Mouse (Mus musculus): Measurements from ENCODE around the gene Neu3.

Neu3 gene

DNA sequence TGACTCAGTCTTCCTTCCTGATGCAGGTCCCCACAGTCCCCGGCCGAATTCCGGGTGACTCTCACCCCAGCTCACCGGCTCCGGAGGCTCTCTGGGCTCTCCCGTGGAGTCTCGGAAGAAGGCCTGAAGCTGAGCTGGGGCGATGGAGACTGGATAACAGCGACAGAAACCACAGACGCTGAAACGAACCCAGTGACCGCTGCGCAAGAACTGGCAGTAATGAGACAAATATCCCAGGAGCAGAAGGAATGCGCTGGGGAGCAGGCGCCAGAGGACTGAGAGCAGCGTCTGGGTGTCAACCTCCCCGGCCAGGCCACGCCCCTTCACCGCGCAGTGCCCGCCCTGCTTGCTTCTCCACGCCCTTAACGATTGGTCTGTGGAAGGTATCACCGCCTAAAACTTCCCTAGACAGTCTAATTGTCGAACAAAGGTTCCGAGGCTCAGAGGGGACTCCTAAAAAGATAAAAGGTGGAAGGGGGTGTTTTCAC lies at the start of gene Neu3:
TSS of gene Neu3 (minus strand) at position 335 of the 488 bp plus-strand sequence.
- DNase-seq (ENCODE audit: low spot score in 2 of 2) = peak; percentile 71 to 90

DNA sequence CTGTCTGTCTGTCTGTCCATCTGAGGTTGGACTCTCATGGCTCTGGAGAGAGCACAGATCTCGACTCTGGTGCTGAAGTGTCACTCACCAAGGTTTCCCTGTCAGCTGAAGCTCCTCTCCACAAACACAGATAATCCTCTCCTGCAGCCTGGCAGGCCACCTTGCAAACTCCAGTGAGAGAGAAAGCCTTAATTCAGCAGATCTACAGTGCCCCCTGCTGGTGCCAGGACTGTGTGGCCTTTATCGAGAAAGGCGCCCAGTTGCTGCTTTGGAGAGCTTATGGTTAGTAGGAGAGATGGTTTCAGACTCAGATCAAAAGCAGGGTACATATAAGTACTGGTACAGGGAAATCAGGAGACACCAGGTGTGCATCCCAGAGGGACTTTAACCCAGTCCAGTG lies 48.1 kb upstream of the Neu3 start:
- DNase-seq (ENCODE audit: low spot score in 2 of 2) = peak; percentile 38 to 92

DNA sequence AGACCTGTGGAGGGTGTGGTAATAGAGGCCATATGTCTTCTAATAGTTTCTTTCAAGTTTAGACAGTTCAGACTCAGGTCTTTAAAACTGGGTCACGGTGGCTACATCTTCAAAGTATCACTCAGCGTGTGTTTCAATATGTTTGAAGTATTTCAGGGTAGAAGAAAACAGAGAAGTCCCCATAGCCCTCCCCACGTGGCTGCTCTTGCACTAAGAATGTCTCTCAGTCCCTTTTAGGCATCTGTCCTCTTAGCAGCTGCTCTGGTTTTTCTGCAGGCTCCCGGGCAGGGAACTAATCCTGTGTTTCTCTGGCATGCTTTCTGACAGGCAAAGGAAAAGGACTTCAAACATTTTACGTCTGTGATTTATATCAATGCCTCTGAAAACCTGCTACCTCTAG lies 47.7 kb upstream of the Neu3 start:
- DNase-seq (ENCODE audit: low spot score in 2 of 2) = no peak

DNA sequence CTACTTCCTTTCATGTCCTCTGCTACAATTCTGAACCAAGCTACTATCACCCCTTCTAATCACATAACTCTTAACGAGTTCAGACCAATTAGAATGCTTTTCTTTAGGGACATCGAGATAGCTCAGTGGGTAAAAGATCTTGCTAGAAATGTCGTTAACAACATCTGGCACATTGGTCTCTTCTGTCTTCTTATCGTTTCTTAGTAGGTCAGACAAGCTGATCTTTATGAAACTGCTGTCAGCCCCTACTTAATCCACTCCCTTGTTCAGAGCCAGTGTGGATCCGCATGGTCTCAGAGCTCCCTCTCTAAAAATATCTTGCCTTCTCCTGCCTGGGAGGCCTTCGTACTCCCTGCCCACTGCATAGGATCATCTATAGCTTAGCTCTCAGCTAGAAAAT lies 45.7 kb upstream of the Neu3 start:
- no peak for DNase-seq (ENCODE audit: low spot score in 2 of 2)

DNA sequence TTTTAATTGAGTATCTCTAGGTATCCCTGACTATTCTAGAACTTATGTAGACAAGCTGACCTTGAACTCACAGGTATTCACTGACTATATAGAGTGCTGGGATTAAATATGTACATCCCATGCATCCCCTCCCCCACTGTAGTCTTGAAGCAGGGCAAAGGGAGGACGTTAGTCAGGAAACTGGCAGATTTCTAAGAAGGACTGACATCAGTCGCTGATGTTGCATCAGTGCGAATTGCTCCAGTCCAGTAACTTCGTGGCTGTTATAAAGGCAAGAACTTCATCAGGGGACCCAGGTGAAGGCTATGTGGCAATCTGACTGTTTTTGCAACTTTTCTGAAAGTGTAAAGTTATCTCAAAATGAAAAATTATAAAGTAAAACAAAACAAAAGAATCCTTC lies 41.1 kb upstream of the Neu3 start:
- DNase-seq (ENCODE audit: low spot score in 2 of 2) = no peak

DNA sequence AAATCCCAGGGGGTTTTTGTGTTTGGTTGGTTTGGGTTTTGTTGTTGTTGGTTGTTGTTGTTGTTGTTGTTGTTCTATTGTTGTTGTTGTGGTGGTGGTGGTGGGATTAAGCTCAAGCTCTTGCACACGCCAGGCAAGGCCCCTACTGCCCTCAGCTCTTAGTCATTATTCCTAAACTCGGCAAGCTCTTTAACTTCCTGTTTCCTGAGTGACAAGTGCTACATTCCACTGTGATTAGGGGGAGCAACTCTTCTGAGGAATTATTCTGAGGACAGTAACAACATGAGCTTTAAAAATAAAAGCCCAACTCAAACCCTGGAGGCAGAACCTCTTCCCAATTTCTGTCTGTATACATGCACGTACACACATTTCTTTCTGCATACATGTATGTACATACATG lies 37.0 kb upstream of the Neu3 start:
- no peak for DNase-seq (ENCODE audit: low spot score in 2 of 2)

DNA sequence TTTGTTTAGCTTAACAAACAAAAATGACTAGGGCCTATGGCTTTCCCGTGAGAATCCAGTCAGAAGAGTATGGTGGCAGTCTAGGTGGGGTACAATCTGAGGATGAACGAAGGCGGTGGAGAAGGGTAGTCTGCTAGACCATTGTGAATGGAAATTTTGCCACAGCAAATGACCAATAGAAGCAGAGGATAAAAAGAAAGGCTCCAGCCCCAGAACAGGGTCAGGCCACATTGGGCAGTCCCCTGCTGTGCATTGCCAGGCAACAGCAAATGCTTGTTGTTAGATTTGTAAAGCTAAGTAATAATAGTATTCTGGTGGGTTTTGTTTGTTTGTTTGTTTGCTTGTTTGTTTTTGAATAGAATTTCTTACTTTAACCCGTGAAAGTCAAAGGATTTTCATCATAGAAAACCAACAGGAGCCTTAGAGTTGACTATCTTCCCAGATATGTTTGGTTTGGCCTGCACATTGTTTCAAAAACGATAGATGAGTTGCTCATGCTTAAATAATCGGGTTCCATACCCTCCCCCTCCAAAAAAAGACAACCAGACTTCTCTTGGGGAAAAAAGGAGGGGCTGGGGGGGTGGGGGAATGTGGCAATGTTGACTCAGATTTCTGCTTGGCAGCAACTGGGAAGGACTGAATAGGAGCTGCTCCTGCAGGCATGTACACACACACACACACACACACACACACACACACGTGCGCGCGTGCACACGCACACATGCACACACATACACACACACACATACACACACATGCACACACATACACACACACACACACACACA lies 36.2 kb upstream of the Neu3 start:
- DNase-seq (ENCODE audit: low spot score in 2 of 2) = no peak

DNA sequence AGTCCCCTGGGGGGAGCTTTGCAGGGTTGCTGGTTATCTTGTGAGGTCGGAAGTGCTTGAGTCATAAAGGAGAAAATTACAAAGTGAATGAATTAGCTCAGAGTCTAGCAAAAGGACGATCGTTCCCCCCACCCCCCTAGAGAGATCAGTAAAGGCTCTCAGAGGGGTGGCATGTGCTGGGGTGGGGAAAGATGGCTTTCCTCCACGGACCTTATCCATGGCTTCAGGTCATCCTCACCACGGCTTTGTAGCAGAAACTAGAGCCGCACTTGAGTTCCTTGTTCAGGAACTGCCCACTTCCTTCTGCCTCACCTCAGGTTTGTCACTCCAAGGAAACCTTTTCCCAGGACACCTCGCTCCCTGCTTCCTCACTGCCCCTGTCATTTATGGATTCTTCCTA lies 35.1 kb upstream of the Neu3 start, which contains the start of gene Spcs2:
TSS of gene Spcs2 (minus strand) at position 101 of the 400 bp plus-strand sequence.
- DNase-seq (ENCODE audit: low spot score in 2 of 2) = no peak

DNA sequence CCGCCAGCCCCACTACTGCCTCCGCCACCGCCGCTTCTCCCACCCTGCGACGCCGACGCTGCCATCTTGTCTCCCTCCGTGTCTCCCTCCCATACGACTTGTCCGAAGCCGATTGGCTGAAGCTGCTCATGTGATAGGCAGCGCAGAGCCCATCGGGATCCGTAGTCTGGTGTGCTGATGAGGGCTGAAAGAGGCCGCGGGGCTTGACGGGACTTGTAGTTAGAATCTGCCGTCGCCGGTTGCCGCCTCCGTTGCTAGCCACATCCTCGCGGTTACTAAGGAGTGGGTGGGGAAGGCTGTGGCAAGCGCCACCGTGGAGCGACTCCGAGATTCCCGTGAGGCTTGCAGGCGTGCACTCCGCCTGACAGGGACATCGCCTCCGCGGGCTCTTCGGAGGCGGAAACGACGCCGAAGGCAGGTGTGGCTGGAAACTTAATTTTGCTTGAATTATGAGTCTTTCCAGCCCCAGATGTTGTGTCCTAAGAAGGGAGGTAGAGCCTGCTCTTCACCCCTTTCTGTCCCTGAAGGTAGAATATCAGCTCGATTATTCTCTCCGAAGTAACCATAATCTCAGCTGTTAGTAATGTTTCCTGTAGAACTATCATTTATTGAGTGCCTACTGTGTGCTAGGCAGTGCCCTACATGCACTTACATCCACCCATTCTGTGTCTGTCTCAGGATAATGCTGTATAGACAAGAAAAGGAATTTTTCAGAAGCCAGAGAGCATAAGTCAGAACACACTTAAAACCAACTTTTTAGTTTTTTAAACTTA lies 30.8 kb upstream of the Neu3 start, which contains the start of gene Xrra1:
TSS of gene Xrra1 (plus strand) at position 304 of the 773 bp plus-strand sequence.
- peak; percentile 98 to 99 for DNase-seq (ENCODE audit: low spot score in 2 of 2)

DNA sequence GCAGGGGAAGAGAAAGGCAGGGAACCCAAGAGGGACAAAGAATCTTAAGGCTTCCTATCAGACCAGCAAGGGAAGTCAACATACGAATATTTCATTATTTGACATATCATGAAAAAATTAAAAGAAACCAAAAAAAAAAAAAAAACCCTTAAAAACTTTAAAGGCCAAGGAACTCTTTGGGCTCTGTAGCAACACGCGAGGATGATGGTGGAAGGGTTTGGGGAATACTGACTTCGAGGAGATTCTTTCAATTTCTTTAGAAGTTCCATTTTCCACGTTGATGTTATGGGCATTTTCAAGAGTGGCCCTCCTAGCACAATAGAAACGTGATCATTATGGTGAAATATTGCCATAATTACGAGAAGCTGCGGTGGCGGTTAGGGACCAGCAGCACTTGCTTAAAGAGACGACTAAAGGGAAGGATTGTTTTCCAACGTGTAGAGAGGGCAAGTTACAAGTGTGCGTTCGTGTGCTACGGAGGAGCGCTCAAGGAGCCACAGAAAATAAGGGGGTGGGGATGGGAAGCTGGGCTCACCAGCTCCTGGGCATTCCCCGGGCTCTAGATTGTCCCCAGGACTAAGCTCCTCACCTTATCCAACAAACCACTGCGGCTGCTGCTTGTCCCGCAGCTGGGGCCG lies 30.1 kb upstream of the Neu3 start:
- DNase-seq (ENCODE audit: low spot score in 2 of 2) = no peak

DNA sequence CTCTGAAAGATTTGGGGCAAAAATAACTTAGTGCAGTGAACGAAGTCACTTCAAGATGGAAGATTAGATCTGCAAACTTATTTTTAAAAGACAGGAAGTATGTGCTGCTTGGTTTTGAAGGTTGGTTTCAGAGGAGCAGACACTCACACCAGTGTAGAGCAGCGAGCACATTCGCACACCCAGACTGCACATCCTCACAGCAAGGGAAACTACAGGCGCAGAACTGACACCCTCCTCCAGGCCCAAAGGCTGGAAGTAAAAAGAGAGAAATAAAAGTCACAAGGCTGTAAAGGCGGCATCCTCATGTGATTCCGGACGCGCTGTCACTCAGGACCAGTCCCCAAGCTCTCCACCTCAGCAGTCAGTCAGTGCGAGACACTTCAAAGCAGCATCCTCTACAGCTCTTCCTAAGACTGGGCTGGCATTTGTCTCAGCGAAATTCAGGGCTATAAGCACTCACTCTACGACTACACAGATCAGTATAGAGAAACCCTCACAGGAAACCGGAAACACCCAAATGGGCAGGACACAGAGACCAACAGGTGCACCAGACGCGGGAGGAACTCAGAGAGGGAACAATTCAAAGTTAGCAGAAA lies 28.1 kb upstream of the Neu3 start:
- DNase-seq (ENCODE audit: low spot score in 2 of 2) = no peak

DNA sequence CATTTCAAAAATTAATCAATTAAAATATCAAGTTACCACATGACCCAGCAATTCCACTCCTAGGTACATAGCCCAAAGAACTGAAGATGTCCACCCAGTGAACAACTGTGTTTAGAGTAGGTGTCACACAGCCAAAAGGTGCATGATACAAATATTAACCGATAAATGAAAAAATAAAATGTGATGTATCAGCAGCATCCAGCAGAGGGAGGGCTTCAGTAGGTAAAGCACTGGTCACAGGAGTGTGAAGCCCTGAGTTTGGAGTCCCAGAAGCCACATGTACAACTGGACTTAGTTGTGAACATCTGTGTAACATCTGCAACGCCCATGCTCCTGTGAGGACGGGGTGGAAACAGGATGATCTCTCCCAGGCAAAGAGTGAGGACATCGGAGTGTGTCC lies 26.1 kb upstream of the Neu3 start:
- DNase-seq (ENCODE audit: low spot score in 2 of 2) = no peak

DNA sequence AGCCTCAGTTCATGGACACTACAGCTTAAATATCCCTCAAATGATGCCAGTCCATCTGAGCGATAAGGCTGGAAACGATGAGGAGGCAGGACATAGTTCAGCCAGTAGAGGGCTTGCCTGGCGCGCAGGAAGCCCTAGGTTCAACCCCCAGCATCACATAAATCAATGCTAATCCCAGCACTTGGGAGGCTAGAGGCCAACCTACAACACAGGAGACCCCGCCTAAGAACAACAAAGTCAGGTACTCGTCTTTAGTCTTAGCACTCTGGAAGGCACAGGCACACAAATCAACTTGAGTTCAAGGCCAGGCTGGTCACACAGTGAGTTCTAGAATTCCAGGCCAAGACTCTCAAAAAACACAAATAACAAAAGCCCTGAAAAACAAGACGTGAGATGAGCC lies 25.1 kb upstream of the Neu3 start:
- no peak for DNase-seq (ENCODE audit: low spot score in 2 of 2)

DNA sequence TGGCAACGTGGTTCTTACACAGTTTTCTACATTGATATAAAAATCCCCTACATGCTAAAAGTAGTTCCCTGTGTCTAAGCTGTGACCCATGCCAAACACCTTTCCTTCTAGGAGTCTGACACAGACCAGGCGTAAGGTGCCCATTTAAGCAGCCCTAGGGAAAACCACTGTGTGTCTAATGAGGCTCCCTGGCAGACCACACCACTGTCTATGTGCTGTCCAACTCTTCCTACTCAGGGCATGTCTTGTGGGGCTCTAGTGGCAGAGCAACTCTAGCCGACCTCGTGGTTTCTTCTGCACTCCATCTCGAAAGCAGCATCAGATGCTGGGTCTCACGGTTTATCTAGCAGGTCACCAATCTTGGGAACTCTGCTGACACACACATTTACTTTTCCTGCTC lies 23.4 kb upstream of the Neu3 start:
- no peak for DNase-seq (ENCODE audit: low spot score in 2 of 2)

DNA sequence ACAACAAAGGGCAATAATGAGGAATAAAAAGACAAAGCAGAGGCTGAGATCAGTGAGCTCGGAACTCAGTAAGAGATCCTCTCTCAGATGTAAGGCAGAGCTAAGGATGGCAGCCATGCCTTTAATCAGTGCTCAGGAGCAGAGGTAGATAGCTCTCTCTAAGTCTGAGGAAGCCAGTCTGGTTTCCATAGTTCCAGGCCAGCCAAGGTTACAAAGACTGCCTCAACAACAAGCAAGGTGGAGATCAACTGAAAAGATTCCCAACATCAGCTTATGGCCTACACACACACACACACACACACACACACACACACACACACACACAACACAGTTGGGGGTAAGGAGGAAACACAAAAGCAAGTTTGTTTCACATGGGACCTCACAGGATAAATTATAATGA lies 22.9 kb upstream of the Neu3 start:
- no peak for DNase-seq (ENCODE audit: low spot score in 2 of 2)

DNA sequence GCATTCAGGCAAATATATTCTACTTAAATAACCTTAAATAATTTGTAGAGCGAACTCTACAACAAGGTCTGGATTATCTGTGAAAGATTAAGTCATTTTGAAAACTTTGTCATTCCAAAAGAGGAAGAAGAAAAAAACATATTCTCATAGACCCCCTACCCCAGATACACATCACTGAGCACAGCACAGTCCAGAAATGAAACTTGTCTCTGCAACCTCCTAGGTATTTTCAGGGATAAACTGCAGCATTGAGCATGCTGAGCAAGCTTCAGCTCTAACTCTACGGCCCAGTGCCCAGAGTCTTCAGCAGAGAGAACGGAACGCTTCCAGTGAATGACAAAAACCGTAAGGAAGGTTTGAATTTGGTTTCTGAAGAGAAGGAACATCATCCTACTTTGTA lies 22.3 kb upstream of the Neu3 start:
- DNase-seq (ENCODE audit: low spot score in 2 of 2) = no peak

DNA sequence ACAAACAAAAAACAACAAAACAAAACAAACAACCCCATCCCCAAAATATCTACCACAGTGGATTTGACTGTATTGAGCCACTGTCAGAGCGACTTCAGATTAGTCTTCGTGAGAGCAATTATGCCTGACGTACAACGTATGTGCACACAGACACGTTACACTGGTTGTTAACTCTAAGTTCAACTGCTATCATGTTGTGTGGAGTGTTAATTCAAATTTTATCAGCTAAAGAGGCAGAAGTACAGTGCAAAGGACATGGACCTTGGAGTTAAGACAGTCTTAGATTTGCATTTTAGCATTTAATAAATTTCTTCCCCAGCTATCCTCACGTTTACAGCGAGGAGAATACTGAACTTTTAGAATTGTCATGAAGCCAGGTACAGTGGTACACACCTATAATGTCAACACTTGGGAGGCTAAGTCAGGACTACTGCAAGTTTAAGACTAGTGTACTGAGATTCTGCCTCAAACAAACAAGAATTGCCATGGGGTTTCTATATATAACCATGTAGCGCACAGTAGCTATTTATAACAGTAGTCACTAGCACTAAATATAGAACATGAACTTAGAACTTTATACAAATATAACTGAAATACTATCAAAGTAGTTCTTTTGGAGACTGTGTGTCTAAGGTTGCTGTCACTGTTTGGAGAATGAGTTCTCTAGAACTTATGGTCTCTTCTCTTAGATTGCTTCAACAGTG lies 17.5 kb upstream of the Neu3 start:
- no peak for DNase-seq (ENCODE audit: low spot score in 2 of 2)

DNA sequence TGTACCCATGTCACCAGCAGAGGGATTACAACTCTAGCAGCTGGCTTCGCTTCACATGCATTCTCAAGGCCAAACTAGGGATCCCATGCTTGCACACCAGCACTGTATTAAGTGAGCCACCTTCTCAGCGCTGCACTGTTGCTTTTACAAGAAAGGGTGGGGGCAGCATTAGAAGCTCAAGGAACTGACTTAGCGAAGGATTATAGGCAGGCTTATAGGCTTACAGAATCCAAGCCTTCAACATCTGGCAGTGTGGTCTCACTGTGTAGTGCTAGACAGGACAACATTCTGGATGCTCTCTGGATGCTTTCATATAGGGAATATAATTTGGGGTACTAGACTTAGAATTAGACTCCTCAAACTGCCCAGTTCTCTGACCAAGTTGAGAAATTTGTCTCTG lies 10.0 kb upstream of the Neu3 start:
- DNase-seq (ENCODE audit: low spot score in 2 of 2) = no peak

DNA sequence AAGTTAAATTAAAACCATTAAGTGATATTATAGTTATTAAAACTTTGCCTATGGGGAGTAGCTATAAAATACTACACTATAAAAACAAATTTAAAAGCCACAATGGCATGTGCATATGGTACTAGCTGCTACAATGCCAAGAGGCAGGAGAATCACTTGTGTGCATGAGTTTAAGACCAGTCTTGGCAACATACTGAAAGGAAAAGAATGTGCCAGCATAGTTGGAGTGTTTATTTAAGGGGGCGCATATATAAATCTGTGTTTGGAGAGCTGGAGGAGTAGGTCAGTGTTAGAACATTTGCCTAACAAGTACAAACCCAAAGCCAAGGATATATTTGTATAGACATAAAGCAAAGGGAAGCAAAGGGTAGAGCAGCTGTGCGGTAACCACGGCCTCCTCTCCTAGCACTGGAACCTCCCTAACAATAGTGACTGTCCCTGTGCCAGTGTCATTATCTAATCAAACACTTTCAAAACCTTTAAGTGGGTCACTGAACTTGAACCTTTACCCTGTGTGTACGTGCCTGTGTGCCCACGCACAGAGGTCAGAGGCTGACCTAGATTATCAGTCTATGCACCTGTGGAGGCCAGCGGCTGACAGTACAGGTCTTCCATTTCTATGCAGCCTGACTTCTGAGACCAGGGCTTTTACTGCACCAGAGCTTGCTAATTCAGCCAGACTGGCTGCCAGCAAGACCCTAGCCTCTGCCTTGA lies 9.3 kb upstream of the Neu3 start:
- DNase-seq (ENCODE audit: low spot score in 2 of 2) = no peak

DNA sequence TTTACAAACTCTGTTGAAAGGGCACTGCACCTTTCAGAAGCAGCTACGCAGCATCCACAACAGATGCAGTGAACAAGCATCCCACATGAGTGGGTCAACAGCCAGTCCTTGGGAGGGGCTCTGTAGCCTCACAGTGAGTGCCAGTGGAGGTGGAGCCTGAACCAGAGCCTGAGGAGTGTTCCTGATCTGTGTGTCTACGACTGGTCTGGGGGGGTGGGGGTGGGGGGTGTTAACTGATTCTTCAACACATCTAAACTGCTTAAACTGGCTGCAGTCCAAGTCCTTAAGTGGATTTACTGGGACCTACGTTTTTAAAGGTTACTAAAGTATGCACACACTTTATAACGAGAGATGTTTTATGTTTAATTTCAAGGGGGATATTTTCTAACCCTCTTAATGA lies 8.6 kb upstream of the Neu3 start:
- DNase-seq (ENCODE audit: low spot score in 2 of 2) = no peak

DNA sequence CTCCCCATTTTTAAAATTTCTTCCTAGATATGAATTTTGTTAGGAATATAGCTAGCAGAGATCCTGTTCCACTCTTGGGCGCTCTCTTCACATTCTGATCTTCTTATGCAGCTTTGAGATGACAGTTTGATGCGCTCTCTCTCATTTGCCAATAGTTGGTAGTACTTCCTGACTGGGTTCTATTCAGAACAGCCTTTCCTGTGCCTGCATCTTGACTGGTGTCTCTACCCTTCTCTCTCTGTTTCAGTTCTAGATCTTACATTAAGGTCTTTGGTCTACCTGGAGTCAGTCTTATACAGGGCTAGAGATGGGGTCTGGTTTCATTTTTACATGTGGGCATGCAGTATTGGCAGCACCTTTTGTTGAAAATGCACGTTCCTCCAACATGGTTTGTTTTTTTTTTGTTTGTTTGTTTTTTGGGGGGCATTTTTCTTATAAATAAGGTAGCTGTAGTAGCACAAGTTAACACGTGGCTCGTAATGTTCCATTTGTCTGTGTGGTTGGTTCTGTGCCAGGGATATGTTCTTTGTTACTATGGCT lies 6.2 kb upstream of the Neu3 start:
- DNase-seq (ENCODE audit: low spot score in 2 of 2) = no peak

All from left cerebral cortex, adult 9 months (tissue).